Mouse (Mus musculus): Measurements from ENCODE around the gene Gpatch1. TPM values are rescaled to one million over a fixed set of nuclear protein-coding genes. Genes with fewer than 3 reads are reported as not detected.
"Not testable (repeated sequence)": the region's sequence is repeated elsewhere in the genome, so short reads cannot be mapped to it uniquely, and the experiment has no call there.

Gpatch1 gene
- total RNA-seq, 2 experiments from 2014 or later: 11.7 to 17.2 TPM

DNA sequence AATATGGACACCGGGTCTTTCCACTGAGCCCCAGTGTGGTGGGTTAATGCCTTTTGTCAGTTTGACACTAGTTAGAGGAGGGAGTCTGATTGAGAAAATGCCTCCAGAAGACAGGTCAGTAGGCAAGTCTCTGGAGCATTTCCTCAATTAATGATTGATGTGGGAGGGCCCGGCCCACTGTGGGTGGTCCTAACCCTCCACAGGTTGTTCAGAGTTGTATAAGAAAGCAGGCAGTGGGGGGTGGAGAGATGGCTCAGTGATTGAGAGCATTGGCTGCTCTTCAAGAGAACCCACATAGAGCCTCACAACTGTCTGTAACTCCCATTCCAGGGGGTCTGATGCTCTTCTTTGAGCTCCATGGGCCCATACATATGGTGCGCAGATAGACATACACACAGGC lies 13.3 kb upstream of the Gpatch1 start:
- DNase-seq: no peak

GRCm38 (mm10) chr7:35322732-35323420 lies 4.6 kb upstream of the Gpatch1 start:
- DNase-seq: no peak

DNA sequence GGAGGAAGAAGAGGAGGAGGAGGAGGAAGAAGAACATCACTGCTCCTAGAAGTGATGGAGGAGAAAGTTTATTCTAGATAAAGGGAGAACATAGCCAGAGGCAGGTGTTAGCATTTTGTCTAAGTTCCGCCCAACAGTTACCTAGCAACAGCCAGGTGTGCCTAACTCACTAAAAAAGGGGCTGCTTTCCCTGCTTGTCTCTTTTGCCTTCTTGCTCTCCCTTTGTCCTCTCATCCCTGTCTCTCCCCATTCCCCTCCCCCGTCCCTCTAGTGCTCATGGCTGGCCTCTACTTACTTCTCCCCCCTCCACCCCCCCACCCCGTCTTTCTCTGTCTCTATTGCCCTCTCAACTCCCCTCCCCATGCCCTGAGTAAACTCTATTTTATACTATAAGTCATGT lies 3.9 kb upstream of the Gpatch1 start:
- DNase-seq: no peak

DNA sequence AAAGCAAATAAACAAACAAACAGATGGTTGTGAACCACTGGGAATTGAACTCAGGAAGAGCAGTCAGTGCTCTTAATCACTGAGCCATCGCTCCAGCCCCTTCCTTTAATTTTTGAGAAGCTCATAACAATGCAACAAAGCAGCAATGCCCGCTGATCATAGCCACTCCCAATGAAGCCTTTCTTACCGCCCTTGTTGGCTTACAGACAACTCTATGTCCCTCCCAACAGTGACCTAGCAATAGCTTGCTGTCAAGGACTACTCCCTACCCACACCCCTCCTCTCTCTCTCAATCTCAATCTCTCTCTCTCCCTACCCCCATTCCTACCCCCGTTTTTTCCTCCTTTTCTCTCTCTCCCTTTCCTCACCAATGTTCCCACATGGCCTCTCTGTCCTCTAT lies 1.5 kb upstream of the Gpatch1 start:
- DNase-seq: peak; percentile 54

DNA sequence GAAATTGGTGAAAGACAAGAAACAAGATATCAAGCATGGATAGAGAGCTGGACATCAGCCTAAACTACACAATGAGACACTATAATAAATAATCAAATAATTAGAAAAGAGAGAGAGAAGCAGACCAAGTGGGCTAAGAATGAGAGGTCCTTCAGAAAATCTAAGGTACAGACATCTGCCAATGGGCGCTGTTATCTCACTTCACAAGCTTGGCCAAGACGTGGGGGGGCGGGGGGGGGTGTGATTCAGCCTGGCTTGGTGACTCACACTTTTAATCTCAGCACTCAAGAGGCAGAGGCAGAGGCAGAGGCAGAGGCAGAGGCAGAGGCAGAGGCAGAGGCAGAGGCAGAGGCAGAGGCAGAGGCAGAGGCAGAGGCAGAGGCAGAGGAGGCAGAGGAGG lies 981 bp upstream of the Gpatch1 start:
- not testable (repeated sequence) for DNase-seq

DNA sequence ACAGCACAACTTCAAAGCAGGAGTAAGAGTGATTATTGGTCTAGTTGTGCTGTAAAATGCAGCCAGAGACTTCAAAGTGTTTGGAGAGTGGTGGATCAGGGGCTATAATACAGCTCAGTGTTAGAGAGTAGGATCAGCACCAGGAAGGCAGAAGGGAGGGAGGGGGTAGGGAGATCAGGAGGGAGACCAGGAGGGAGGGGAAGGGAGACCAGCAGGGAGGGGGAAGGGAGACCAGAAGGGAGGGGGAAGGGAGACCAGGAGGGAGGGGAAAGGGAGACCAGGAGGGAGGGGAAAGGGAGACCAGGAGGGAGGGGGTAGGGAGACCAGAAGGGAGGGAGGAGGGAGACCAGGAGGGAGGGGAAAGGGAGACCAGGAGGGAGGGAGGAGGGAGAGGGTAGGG lies 4.1 kb downstream of the Gpatch1 start:
- no peak for DNase-seq

DNA sequence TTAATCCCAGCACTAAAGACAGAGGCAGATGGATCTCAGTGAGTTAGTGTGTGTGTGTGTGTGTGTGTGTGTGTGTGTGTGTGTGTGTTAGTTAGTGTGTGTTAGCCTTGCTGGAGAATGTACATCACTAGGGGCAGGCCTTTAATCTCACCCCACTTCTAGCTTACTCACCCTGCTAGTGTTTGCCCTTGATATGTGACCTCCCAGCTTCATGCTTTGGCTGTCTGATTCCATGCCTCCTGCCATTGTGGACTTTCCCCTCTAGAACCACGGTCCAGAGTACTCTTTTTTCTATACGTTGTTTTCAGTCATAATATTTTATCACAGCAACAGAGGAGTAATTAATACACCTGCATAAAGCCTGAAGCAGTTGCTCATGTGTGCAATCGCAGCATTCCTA lies 7.0 kb downstream of the Gpatch1 start:
- no peak for DNase-seq

- DNase-seq: no peak
These were observed 17.4 kb downstream of the Gpatch1 start for GRCm38 (mm10) chr7:35300792-35301191.

DNA sequence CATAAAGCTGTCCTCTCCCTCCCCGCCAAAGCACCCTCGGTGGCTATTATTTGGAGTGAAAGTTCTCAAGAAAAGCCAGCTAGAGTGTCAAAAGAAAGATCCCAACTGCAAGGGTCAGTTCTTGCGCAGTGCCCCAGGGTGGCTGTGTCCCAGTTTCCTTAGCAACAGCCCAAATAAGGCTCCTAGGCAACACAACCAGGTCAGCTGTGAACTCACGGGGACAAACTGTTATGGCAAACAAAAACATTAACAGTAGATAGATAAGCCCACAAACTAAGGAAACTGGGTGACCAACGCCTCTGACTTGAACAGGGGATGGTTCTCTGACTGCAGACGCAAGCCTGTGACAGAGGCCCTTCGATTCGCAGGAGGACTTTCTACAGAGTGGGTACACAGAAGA lies 18.6 kb downstream of the Gpatch1 start:
- DNase-seq: no peak

DNA sequence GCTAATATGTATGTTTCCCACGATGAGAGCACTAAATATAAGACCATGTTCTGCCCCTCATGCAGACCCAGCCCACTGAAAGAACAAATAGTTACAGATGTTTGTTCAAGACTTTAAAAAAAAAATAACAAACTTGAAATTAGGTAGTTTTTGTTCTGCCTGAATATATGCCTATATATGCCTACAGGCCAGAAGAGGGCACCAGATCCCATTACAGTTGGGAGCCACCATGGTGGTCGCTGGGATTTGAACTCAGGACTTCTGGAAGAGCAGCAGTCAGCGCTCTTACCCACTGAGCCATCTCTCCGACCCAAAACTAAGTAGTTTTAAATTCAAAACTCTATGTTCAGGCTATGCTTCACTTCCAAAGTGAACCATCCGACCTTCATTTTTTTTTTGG lies 20.4 kb downstream of the Gpatch1 start:
- DNase-seq: no peak

DNA sequence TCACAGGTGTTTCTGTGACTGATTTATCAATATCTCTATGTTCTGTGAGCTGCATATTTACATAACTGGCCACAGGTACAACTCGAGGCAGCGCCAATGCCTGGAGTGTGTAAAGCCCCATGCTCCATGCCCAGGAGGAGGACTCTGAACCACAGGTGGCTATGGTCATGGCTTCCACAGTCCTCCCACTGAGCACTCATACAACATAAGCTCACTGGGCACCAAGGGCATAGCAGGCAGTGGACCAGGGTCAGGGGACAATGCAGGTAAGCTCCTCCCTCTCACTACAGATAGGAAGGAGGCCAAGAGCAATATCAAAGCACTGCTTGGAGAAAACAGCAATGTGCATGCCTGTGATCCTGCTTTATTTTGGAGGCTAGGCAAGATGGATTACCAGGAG lies 22.6 kb downstream of the Gpatch1 start:
- DNase-seq: no peak

DNA sequence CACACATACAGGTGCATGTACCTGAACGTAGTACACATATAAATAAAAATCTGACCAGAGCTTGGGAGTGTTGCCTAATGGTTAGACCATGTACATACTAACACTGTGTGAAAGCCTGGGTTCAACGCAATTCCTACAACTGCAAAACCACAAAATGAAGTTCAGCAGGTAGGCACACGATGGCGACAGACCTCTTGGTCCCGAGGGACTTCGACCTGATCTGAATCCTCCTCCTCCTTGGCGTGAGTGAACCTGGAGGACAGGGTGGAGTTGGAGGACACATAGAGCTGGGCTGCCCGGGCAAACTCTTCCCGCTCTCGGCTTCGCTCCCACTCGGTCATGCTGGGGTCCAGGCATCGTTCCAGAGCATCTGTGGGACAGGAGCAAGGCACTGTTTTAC lies 24.8 kb downstream of the Gpatch1 start:
- DNase-seq: no peak

DNA sequence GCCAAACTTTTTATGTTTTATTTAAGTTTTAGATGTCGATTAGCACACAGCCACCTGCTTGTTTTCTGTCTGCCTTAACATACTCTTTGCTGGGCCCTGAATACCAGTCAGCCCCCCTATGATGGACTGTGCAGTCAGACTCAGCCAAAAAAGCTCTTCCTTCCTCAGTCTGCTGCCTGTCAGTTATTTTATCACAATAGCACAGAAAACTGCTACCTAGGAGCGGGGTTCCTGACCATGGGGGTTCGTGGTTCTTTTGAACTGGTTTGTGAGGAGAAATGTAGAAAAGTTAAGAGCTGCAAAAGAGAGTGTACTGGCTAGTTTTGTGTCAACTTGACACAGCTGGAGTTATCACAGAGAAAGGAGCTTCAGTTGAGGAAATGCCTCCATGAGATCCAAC lies 39.3 kb downstream of the Gpatch1 start:
- DNase-seq: no peak

DNA sequence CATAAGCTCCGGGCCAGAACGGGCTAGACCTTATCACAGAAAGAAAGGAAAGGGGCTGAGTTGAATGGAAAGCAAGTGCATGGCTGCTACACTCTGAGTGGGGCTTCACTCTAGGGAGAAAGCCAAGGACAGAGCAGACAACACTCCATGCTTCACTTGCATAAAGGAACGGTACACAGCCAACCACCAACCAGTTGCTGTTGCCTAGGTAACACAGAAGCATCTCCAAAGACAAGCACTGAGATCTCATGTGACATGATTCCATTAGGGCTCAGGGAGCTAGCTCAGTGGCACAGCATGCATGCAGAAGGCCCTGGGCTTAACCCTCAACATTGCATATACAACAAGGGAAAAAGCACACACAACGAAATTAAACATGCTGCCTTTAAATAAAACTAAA lies 40.8 kb downstream of the Gpatch1 start:
- DNase-seq: no peak

GRCm38 (mm10) chr7:35269443-35270024 lies 48.7 kb downstream of the Gpatch1 start:
- peak; percentile 52 for DNase-seq

DNA sequence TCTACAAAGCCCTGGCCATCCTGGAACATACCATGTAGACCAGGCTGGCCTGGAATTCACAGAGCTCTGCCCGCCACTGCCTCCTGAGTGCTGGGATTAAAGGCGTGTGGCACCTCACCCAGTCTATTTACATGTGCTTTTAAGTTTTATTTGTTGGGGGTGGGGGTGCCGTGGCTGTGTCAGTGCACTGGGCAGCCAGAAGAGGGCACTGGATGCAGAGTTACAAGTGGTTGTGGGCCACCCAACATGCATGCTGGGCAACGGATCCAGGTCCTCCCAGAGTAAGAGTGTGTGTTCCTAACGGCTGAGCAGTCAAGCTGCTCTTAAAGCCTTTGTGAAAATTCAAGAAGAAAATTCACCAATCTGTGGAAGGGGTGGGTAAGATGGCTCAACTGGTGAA lies 50.4 kb downstream of the Gpatch1 start:
- no peak for DNase-seq

- DNase-seq: no peak
These were observed 51.6 kb downstream of the Gpatch1 start for GRCm38 (mm10) chr7:35266666-35267065.

GRCm38 (mm10) chr7:35264746-35265145 lies 53.5 kb downstream of the Gpatch1 start:
- peak; percentile 74 for DNase-seq

DNA sequence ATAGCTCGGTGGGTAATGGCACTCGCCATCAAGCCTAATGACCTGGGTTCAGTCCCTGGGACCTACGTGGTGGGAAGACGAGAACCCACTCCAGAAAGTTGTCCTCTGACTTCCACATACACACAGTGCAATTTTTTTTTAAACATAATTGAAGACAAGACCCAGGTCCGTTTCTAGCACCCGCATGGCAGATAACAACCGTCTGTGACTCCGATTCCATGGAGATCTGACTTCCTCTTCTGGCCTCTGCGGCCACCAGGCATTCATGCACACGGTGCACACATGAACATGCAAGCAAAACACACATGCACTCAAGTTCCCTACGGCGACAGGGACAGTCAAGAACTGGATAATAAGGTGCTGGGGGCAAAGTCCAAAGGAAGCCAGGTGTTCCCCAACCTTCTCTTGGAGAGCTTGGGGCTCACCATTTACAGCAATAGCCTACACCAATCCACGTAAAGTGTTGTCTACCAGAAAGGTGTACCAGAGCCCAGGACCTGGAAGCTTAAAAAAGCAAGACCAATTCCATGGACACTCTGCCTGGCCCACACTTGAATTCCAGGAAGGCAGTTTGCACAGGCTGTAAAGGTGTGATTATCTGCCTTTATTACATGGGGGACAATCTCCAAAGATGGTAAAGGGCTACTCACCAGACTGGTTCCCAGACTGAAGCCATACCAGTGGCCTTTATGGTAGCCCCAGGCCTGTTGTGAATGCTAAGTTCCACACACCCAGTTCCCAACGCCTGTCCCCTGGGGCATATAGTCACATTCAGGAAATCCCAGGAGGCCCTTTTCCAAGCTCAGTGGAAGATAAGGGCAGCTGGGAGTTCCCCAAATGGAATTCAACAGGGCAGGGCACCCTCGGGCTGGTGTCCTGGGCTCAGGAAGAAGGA lies 54.4 kb downstream of the Gpatch1 start:
- DNase-seq: no peak

- DNase-seq: no peak
These were observed 58.9 kb downstream of the Gpatch1 start for GRCm38 (mm10) chr7:35259384-35259783.

- no peak for DNase-seq
These were observed 59.9 kb downstream of the Gpatch1 start for GRCm38 (mm10) chr7:35258294-35258693.

DNA sequence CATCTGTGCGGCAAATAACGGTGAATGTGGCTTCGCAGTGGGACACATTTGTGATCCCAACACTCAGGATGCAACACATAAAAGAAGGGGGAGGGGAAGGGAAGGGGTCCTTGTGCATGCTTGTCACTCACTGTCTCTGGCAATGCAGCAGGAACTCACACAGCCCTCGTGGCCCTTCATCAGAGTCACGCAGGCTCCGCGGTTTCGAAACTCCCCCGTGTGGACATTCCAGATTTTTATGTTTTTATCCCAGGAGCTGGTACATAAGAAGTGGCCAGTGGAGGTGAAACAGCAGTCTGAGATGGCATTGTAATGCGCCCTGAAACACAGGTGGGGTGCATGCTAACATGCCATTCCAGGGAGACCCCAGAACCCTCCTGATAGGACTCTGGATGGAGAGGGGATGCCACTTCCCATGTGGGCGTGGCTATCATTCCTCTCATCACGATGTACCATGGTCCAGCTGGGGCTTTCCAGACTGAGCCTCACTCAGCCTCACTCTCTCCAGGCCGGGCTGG lies 66.1 kb downstream of the Gpatch1 start:
- DNase-seq: peak; percentile 58

DNA sequence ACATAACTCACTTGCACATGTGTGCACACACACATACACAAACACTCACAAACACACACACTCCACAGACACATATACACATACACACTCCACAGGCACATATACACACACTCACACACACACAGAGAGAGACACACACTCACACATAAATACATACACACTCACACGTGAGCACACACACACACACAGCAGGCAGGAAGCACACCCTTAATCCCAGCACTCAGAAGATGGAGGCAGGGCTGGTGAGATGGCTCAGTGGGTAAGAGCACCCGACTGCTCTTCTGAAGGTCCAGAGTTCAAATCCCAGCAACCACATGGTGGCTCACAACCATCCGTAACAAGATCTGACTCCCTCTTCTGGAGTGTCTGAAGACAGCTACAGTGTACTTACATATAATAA lies 80.3 kb downstream of the Gpatch1 start:
- DNase-seq: not testable (repeated sequence)

Data from adrenal gland, postnatal 10 days (tissue).